Mouse (Mus musculus) heart, embryonic 13.5 days (tissue): ENCODE measurements around the gene Ang2. TPM values are rescaled to one million over a fixed set of nuclear protein-coding genes. Genes with fewer than 3 reads are reported as not detected.
"Not testable (repeated sequence)": the region's sequence is repeated elsewhere in the genome, so short reads cannot be mapped to it uniquely, and the experiment has no call there.

Source experiments
- ATAC-seq: fragments of 200-750 bp; cut with Nextera tagmentation; 2 replicates; pipeline ENCODE4 v1.8.0; 2017; ENCODE audit warnings: moderate TSS enrichment; ENCODE audit not compliant: insufficient number of reproducible peaks, low FRiP score, low TSS enrichment; ENCODE audit errors: extremely low read depth
- H3K27ac ChIP-seq: fragments of 300-500 bp; sonication (generic); replicated peaks from 2 replicates; pipeline ENCODE4 v1.5.1; 2015; ENCODE audit warnings: moderate library complexity, mild to moderate bottlenecking, inconsistent platforms
- H3K27me3 ChIP-seq: fragments of 300-500 bp; sonication (generic); replicated peaks from 2 replicates; pipeline ENCODE4 v1.6.1; 2015; ENCODE audit warnings: mild to moderate bottlenecking, inconsistent platforms
- H3K36me3 ChIP-seq: fragments of 300-500 bp; sonication (generic); 2 replicates; pipeline ENCODE4 v1.6.1; 2015; ENCODE audit warnings: mild to moderate bottlenecking, inconsistent platforms
- H3K4me1 ChIP-seq: fragments of 300-500 bp; sonication (generic); 2 replicates; pipeline ENCODE4 v1.6.1; 2015; ENCODE audit warnings: inconsistent platforms
- H3K4me2 ChIP-seq: fragments of 300-500 bp; sonication (generic); 2 replicates; pipeline ENCODE4 v1.6.1; 2015; ENCODE audit warnings: inconsistent platforms, mild to moderate bottlenecking, moderate library complexity
- H3K4me3 ChIP-seq: fragments of 300-500 bp; sonication (generic); 2 replicates; pipeline ENCODE4 v1.5.1; 2015; ENCODE audit warnings: moderate library complexity, mild to moderate bottlenecking, inconsistent platforms
- H3K9ac ChIP-seq: fragments of 300-500 bp; sonication (generic); 2 replicates; pipeline ENCODE4 v1.6.1; 2015; ENCODE audit warnings: inconsistent platforms, mild to moderate bottlenecking, moderate library complexity
- H3K9me3 ChIP-seq: fragments of 300-500 bp; sonication (generic); 2 replicates; pipeline ENCODE4 v1.6.1; 2016; ENCODE audit warnings: inconsistent platforms
- WGBS: fragments of 180-500 bp; shearing (Covaris S2); methylation state at CpG from one replicate; pipeline ENCODE4 v1.1.7; 2015; ENCODE audit warnings: mixed read lengths; 5-methylcytosine and 5-hydroxymethylcytosine counted together
- polyA plus RNA-seq: library from polyadenylated mRNA; unstranded; fragments of >200 nt; fragmentation: Nextera tagmentation; extraction: Ambion mirVana; gene quantifications from 2 replicates; pipeline ENCODE4 v1.2.1, GENCODE M21; 2015

Ang2 gene
- not detected in 2 replicates for polyA plus RNA-seq

- WGBS: 71% methylated on average over 5 of the region's 5 CpGs
- Histone ChIP-seq H3K4me3 (no peak within 1 kb of the TSS), H3K9me3 (no peaks in the 10 kb centered on the region), H3K4me1 (no peaks in the 10 kb centered on the region), H3K27me3 (no peaks in the 10 kb centered on the region), H3K9ac (no peak within 1 kb of the TSS), H3K36me3 (no peaks in the 10 kb centered on the region), H3K4me2 (no peak within 1 kb of the TSS), H3K27ac (no peak within 1 kb of the TSS)
- ATAC-seq: no peak
Observed at GRCm38 (mm10) chr14:51199098-51200023, at the start of gene Ang2. TSS of gene Ang2 (minus strand) at chr14:51199148.

GRCm38 (mm10) chr14:51247736-51248135 is 48.8 kb upstream of the Ang2 start:
- Histone ChIP-seq H3K4me1 (no peaks in the 10 kb centered on the region), H3K27ac (no peak overlapping the region), H3K9ac (no peak overlapping the region), H3K4me2 (no peak overlapping the region), H3K36me3 (no peaks in the 10 kb centered on the region), H3K27me3 (no peaks in the 10 kb centered on the region), H3K9me3 (no peaks in the 10 kb centered on the region), H3K4me3 (no peak overlapping the region)
- ATAC-seq: no peak
- 79% methylated on average over 1 of the region's 1 CpGs for WGBS

- no peak for ATAC-seq
- Histone ChIP-seq H3K36me3 (no peaks in the 10 kb centered on the region), H3K27ac (no peak overlapping the region)
Observed at GRCm38 (mm10) chr14:51240899-51241298, 42.0 kb upstream of the Ang2 start.

GRCm38 (mm10) chr14:51237488-51237887 is 38.5 kb upstream of the Ang2 start:
- H3K4me1 ChIP-seq, ATAC-seq, H3K27ac ChIP-seq, H3K4me2 ChIP-seq, H3K27me3 ChIP-seq, H3K9ac ChIP-seq, H3K36me3 ChIP-seq, H3K9me3 ChIP-seq, H3K4me3 ChIP-seq: not testable (repeated sequence)
- 71% methylated on average over 1 of the region's 1 CpGs for WGBS

More at GRCm38 (mm10) chr14:51240899-51241298, 42.0 kb upstream of the Ang2 start:
- Histone ChIP-seq H3K4me3 (no peak overlapping the region), H3K27me3 (no peaks in the 10 kb centered on the region), H3K4me2 (no peak overlapping the region), H3K9ac (no peak overlapping the region), H3K9me3 (no peaks in the 10 kb centered on the region), H3K4me1 (0 out of 2 replicates have a peak, but pooled peaks cover 5% of the 10 kb centered on the region)

- not testable (repeated sequence) for H3K9me3 ChIP-seq, H3K27me3 ChIP-seq, H3K4me2 ChIP-seq, H3K36me3 ChIP-seq, ATAC-seq, H3K9ac ChIP-seq, H3K4me1 ChIP-seq, H3K27ac ChIP-seq, H3K4me3 ChIP-seq
- WGBS: 43% methylated on average over 4 of the region's 4 CpGs
Observed at GRCm38 (mm10) chr14:51229657-51230056, 30.7 kb upstream of the Ang2 start.

- H3K9ac ChIP-seq, H3K4me1 ChIP-seq, H3K27ac ChIP-seq, H3K9me3 ChIP-seq, H3K27me3 ChIP-seq, H3K36me3 ChIP-seq, H3K4me2 ChIP-seq, ATAC-seq, H3K4me3 ChIP-seq: not testable (repeated sequence)
- 89% methylated on average over 3 of the region's 3 CpGs for WGBS
Observed at GRCm38 (mm10) chr14:51220075-51220474, 21.1 kb upstream of the Ang2 start.

- Histone ChIP-seq H3K9ac (no peak within 1 kb of the TSS), H3K27ac (no peak within 1 kb of the TSS), H3K4me2 (no peak within 1 kb of the TSS), H3K4me3 (no peak within 1 kb of the TSS), H3K9me3 (no peaks in the 10 kb centered on the region), H3K36me3 (no peaks in the 10 kb centered on the region), H3K4me1 (no peaks in the 10 kb centered on the region), H3K27me3 (no peaks in the 10 kb centered on the region)
- no peak for ATAC-seq
- WGBS: 69% methylated on average over 2 of the region's 2 CpGs
Observed at GRCm38 (mm10) chr14:51203115-51203514, 4.2 kb upstream of the Ang2 start, which contains the start of gene Ear14. TSS of gene Ear14 (plus strand) at chr14:51203391.

- no peaks in the 10 kb centered on the region for H3K27me3 ChIP-seq
- no peak overlapping the region for H3K4me2 ChIP-seq
- H3K4me3 ChIP-seq: no peak overlapping the region
- H3K4me1 ChIP-seq: no peaks in the 10 kb centered on the region
- no peaks in the 10 kb centered on the region for H3K36me3 ChIP-seq
- H3K27ac ChIP-seq: no peak overlapping the region
- no peak for ATAC-seq
- H3K9ac ChIP-seq: no peak overlapping the region
- WGBS: 76% methylated on average over 2 of the region's 2 CpGs
- H3K9me3 ChIP-seq: no peaks in the 10 kb centered on the region
Observed at GRCm38 (mm10) chr14:51200466-51200865, 1.5 kb upstream of the Ang2 start.

GRCm38 (mm10) chr14:51200054-51200453 is 1.1 kb upstream of the Ang2 start:
- H3K27ac ChIP-seq: no peak overlapping the region
- no peaks in the 10 kb centered on the region for H3K36me3 ChIP-seq
- H3K4me3 ChIP-seq: no peak overlapping the region
- ATAC-seq: no peak
- H3K27me3 ChIP-seq: no peaks in the 10 kb centered on the region
- H3K9me3 ChIP-seq: no peaks in the 10 kb centered on the region
- H3K4me1 ChIP-seq: no peaks in the 10 kb centered on the region
- WGBS: 81% methylated on average over 2 of the region's 2 CpGs
- H3K4me2 ChIP-seq: no peak overlapping the region
- no peak overlapping the region for H3K9ac ChIP-seq

- Histone ChIP-seq H3K4me2 (no peak overlapping the region), H3K4me1 (no peaks in the 10 kb centered on the region), H3K36me3 (no peaks in the 10 kb centered on the region), H3K4me3 (no peak overlapping the region), H3K9ac (no peak overlapping the region), H3K27ac (no peak overlapping the region), H3K9me3 (no peaks in the 10 kb centered on the region), H3K27me3 (no peaks in the 10 kb centered on the region)
- 81% methylated on average over 4 of the region's 4 CpGs for WGBS
- ATAC-seq: no peak
Observed at GRCm38 (mm10) chr14:51195681-51196080, 3.3 kb downstream of the Ang2 start.

- H3K4me3 ChIP-seq, H3K9me3 ChIP-seq, H3K27ac ChIP-seq, H3K36me3 ChIP-seq, H3K27me3 ChIP-seq, H3K9ac ChIP-seq, H3K4me1 ChIP-seq, ATAC-seq, H3K4me2 ChIP-seq: not testable (repeated sequence)
- WGBS: 58% methylated on average over 2 of the region's 2 CpGs
Observed at GRCm38 (mm10) chr14:51181051-51181450, 17.9 kb downstream of the Ang2 start.

GRCm38 (mm10) chr14:51173843-51174242 is 25.1 kb downstream of the Ang2 start:
- no peaks in the 10 kb centered on the region for H3K36me3 ChIP-seq
- H3K4me3 ChIP-seq: no peak overlapping the region
- peaks cover 13% of the 10 kb centered on the region for H3K4me1 ChIP-seq
- no peak overlapping the region for H3K4me2 ChIP-seq
- WGBS: 84% methylated on average over 4 of the region's 4 CpGs
- H3K27ac ChIP-seq: no peak overlapping the region
- H3K27me3 ChIP-seq: no peaks in the 10 kb centered on the region
- ATAC-seq: no peak
- no peak overlapping the region for H3K9ac ChIP-seq
- no peaks in the 10 kb centered on the region for H3K9me3 ChIP-seq
